Mouse (Mus musculus) cerebellum, postnatal 10 days (tissue): ENCODE measurements around the gene Zfp646.

Experiments used
- DNase-seq, 2 experiments: peaks; one replicate each; pipeline ENCODE4 v3.0.0; 2021; ENCODE audit warnings: mixed read lengths in 2 of 2

Zfp646 gene

DNA sequence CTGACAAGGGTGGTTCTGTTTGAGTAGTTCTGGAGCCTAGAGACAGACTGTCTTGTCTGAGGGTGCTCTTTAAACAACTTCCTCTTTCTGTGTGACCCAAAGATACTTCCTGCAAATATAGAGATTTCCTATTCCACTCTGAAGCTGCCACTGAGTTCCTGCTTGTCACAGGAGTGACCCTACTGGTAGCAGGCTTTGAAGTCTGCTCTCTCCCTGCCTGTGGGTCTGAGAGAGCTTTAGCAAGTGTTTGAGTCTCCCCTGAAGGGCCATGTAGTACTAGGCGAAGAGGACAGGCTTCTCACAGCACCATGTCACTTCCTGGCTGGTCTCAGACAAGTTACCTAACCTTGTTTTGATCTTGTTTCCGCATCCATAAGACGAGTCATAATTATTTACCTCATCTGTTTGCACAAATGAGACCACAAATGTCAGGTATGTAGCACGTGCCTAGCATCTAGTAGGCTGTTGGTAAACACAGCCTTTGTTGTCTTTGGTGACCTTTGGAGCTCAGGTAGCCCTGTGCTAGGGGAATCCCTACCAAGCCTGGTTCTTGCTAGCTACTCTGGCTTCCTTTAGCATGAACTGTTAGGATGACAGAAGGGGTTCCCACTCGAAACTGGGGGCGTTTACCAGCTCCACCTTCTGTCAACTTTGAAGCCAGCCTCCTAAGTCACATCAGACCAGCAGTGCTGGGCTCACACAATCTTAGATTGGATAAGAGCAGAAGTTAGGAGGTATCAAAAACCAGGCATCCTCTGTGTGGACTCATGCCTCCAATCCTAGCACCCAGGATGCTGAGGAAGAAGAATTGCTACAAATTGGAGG, 46.6 kb downstream of the Zfp646 start:
- no peak for DNase-seq

- DNase-seq, result no peak
Measured at GRCm38 (mm10) chr7:127923714-127924113, 47.7 kb downstream of the Zfp646 start.

DNA sequence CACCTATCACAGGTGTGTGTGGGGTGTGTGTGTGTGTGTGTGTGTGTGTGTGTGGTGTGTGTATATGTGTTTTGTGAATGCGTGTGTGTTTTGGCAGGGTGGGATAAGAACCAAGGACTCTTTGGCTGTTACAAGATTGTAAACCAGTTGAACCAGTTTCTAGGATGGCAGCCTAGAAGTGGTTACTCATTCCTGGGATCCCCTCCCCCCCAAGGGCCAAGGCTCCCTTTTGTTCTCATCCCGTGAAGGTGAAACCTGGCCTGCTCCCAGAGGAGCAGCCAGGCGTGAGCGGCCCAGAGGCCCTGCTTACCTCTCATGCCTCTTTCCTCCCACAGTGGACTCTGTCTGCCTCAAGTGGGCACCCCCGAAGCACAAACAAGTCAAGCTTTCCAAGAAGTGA, 49.2 kb downstream of the Zfp646 start:
- no peak for DNase-seq

DNA sequence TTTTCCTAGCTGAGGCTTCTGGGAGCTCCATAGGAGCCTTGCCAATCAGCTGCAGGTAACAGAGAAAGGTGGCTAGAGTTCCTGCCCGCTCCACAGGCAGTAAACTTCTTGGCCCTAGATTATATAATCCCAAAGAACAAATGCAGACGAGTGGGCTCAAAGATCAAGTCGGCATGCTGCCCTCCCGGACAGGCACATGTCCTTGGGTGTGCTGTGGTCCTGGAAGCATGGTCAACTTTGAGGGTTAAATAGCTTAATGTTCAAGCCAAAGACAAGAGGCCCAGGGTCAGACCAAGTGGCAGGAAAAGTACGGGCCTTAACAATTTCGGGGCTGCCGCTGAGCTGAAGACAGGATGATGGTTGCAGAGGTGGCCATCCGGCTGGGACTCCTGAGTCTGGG, 50.0 kb downstream of the Zfp646 start:
- no peak for DNase-seq

DNA sequence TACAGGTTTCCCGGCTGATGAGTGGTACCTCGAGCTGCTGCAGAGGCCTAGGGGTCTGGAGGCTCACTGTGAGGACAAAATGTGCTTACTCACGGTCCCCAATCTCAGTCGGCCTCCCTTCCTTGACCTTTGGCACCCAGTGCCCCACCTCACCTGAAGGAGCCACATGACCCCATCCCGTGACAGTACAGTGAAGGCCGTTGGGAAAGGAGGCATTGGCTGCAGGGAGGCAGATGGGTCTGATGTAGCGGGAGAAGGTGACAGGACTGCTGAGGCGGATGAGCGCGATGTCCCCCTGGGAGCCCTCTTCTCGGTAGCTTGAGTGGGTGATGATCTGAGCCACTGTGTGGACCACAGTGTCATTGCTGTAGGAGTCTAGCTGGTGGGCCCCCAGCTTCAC, 50.8 kb downstream of the Zfp646 start:
- DNase-seq, result no peak

DNA sequence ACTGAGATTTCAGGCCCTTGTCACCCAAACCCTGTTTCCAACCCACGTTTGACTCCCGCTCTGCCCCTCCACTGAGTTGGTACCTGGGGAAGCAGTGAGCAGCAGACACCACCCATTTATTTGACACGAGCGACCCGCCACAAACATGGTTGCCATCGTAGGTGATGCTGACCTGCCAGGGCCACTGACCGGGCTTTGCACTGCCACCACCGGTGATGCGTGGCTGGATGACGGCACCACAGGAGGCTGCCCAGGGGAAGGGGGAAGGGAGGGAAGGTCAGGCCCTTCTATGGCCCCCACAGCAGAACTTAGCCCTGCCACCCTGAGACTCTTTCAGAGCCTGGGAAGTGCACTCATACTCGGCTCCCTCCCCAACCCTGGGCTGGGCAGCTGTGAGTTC, 51.7 kb downstream of the Zfp646 start:
- DNase-seq, result no peak

DNA sequence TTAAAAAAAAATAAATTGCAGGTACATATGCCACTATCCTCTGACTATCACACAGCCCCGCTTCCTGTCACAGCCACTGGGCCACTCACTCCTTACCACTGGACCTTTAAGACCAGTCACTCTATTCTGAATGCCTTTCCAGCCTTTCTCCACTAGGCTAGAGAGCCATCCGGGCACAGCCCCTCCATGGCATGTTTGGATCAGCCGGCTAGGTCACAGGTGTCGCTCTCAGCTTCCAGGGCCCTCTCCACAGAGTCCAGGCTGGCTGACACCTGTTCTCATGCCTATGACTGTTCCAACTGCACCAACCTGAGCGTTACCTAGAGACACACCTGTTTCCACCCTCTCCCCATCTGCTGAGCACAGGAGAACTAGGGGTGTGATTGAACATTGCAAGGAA, 52.6 kb downstream of the Zfp646 start:
- peak; percentile 61 to 70 for DNase-seq

DNA sequence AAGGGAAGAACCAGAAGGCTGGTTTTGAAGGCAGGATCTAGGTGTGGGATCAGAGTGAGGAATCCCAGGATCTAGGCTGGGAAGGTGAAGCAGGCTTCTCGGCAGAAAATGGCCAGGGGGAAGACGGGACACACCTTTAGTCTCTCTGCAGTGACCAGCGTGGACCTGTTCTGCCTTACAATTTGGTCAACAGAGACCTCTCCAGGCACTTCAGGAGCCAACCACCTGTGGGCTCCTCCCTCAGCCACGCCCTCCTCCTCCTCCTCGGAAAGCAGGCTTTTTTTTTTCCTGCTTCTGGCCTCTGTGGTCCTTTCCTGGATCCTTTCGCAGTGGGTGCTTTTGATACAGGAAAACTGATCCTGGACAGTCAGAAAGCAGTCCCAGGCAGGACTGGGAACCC, 53.9 kb downstream of the Zfp646 start, which contains the start of gene Prss8:
Prss8 (minus strand) TSS at position 182 of the 400 bp plus-strand sequence.
- DNase-seq, result no peak

- no peak for DNase-seq
Measured at GRCm38 (mm10) chr7:127930636-127931035, 54.6 kb downstream of the Zfp646 start.

- DNase-seq, result no peak
Measured at GRCm38 (mm10) chr7:127931351-127932135, 55.5 kb downstream of the Zfp646 start.

- no peak for DNase-seq
Measured at GRCm38 (mm10) chr7:127932273-127933031, 56.4 kb downstream of the Zfp646 start.

- DNase-seq, result peak in 1 of 2 experiments; percentile 22
Measured at GRCm38 (mm10) chr7:127934075-127934474, 58.1 kb downstream of the Zfp646 start.

GRCm38 (mm10) chr7:127935028-127935722, 59.2 kb downstream of the Zfp646 start:
- peak; percentile 97 for DNase-seq
